In genomic region chr2:174603321-174603720, GRCm38 (mm10) we compare ENCODE assay signal across 25 mouse cellular contexts. TPM values are rescaled to one million over a fixed set of nuclear protein-coding genes. Genes with fewer than 3 reads are reported as not detected.
DNase-seq lines count a peak whose midpoint lies in the region; ATAC-seq and TF ChIP-seq lines count a peak whose summit lies in the region.
"Had no signal": no experiment of that assay in that cellular context is flagged by ENCODE, and none has a peak within 500 bp of the region (broad histone marks: within the 10 kb centered on the region; RNA-seq: fewer than 3 reads in every experiment).

No protein-coding gene starts in this region.

- no peak overlapping the region for H3K9ac ChIP-seq in heart, postnatal 0 days (replicated peaks; ENCODE audit: low read depth, low read length)
- H3K9ac ChIP-seq: embryonic facial prominence, embryonic 12.5 days; forebrain, embryonic 12.5 days had no signal

- H3K27me3 ChIP-seq in heart, postnatal 0 days (ENCODE audit: control insufficient read depth, insufficient read depth, low read length) = no peaks in the 10 kb centered on the region
- H3K27me3 ChIP-seq in spleen, adult 2 months (ENCODE audit: control insufficient read depth, insufficient read depth, low read length) = no peaks in the 10 kb centered on the region
- H3K27me3 ChIP-seq in small intestine, adult 2 months (ENCODE audit: control insufficient read depth, insufficient read depth, low read length) = no peaks in the 10 kb centered on the region
- H3K27me3 ChIP-seq: embryonic facial prominence, embryonic 12.5 days; forebrain, embryonic 12.5 days had no signal

- no peak for ATAC-seq in heart, postnatal 0 days (ENCODE audit: insufficient read depth, low read depth)
- ATAC-seq: hindbrain, embryonic 16.5 days; lung, postnatal 0 days; midbrain, embryonic 16.5 days had no signal

- DNase-seq in heart, postnatal 0 days (ENCODE audit: low spot score) = no peak
- DNase-seq in heart, postnatal 25 days (ENCODE audit: low spot score) = no peak
- no peak for DNase-seq in spleen, adult 2 months (ENCODE audit: low read depth in 1 of 2, low spot score in 2 of 2)
- DNase-seq in spleen, postnatal 36 days (ENCODE audit: low spot score in 2 of 2) = no peak
- DNase-seq in gastrocnemius, adult 18-20 months (ENCODE audit: low spot score) = no peak
- DNase-seq: adrenal gland, adult 8-10 months; B cell, adult 2 months; cerebellum, adult 2 months; cerebellum, postnatal 25 days; kidney, adult 11 months; spleen, adult 18-20 months had no signal

- no peak for TF ChIP-seq POLR2A in spleen, adult 2 months (IDR thresholded peaks at IDR 0.05; ENCODE audit: low read depth, low read length)
- no peak for TF ChIP-seq POLR2A in small intestine, adult 2 months (IDR thresholded peaks at IDR 0.05; ENCODE audit: low read depth, low read length)

- no peak for TF ChIP-seq CTCF in heart, postnatal 0 days (IDR thresholded peaks at IDR 0.05; ENCODE audit: low read depth)
- TF ChIP-seq CTCF in spleen, adult 2 months (IDR thresholded peaks at IDR 0.05; ENCODE audit: extremely low read depth, insufficient read depth, insufficient read length, insufficient replicate concordance) = no peak
- no peak for TF ChIP-seq CTCF in small intestine, adult 2 months (IDR thresholded peaks at IDR 0.05; ENCODE audit: extremely low read depth, insufficient read length, insufficient replicate concordance, low read depth, low read length)

- no peak for TF ChIP-seq EP300 in heart, postnatal 0 days (IDR thresholded peaks at IDR 0.05; ENCODE audit: low read depth)

- no peak overlapping the region for H3K4me3 ChIP-seq in heart, postnatal 0 days (ENCODE audit: low read depth, low read length)
- no peak overlapping the region for H3K4me3 ChIP-seq in spleen, adult 2 months (ENCODE audit: extremely low read depth, insufficient read depth, insufficient read length)
- H3K4me3 ChIP-seq in brown adipose tissue, adult 24 weeks (ENCODE audit: insufficient read depth, low read depth, low read length) = no peak overlapping the region
- no peak overlapping the region for H3K4me3 ChIP-seq in small intestine, adult 2 months (ENCODE audit: low read depth, low read length)
- H3K4me3 ChIP-seq: embryonic facial prominence, embryonic 12.5 days; erythroblast, embryonic 14.5 days; forebrain, embryonic 12.5 days; hindbrain, embryonic 10.5 days; midbrain, embryonic 10.5 days; myocyte had no signal

- H3K4me2 ChIP-seq in heart, postnatal 0 days (ENCODE audit: low read depth, low read length) = no peak overlapping the region
- H3K4me2 ChIP-seq: embryonic facial prominence, embryonic 12.5 days; forebrain, embryonic 12.5 days; heart, embryonic 11.5 days had no signal

- H3K9me3 ChIP-seq in heart, postnatal 0 days (replicated peaks; ENCODE audit: control insufficient read depth, low read length) = no peaks in the 10 kb centered on the region
- H3K9me3 ChIP-seq: embryonic facial prominence, embryonic 12.5 days; forebrain, embryonic 12.5 days; hindbrain, embryonic 10.5 days; midbrain, embryonic 10.5 days had no signal

- peak overlapping the region; percentile 86; the same call in 1 of the 2 replicates for H3K27ac ChIP-seq in heart, postnatal 0 days (ENCODE audit: low read depth)
- peak overlapping the region; percentile 65 for H3K27ac ChIP-seq in spleen, adult 2 months (ENCODE audit: insufficient read depth, low read length)
- peak overlapping the region; percentile 94 for H3K27ac ChIP-seq in brown adipose tissue, adult 24 weeks (replicated peaks; ENCODE audit: low read depth, low read length)
- peak overlapping the region; percentile 13; the same call in 1 of the 2 replicates for H3K27ac ChIP-seq in small intestine, adult 2 months (ENCODE audit: insufficient read depth, low read depth, low read length)
- H3K27ac ChIP-seq: embryonic facial prominence, embryonic 12.5 days; forebrain, embryonic 12.5 days; hindbrain, embryonic 10.5 days; kidney, postnatal 0 days; midbrain, embryonic 10.5 days had no signal

- 85% methylated on average over 7 of the region's 7 CpGs for WGBS in heart, postnatal 0 days
- 88% methylated on average over 7 of the region's 7 CpGs for WGBS in spleen, adult 2 months
- WGBS in small intestine, adult 2 months = 76% methylated on average over 7 of the region's 7 CpGs

- H3K36me3 ChIP-seq in heart, postnatal 0 days (replicated peaks; ENCODE audit: control insufficient read depth, insufficient read depth, low read length) = no peaks in the 10 kb centered on the region
- H3K36me3 ChIP-seq in spleen, adult 2 months (ENCODE audit: control insufficient read depth, insufficient read depth, low read length) = peaks cover 3% of the 10 kb centered on the region; the same call in 1 of the 2 replicates
- no peaks in the 10 kb centered on the region for H3K36me3 ChIP-seq in small intestine, adult 2 months (ENCODE audit: control insufficient read depth, insufficient read depth, low read length)
- H3K36me3 ChIP-seq: embryonic facial prominence, embryonic 12.5 days; forebrain, embryonic 12.5 days; hindbrain, embryonic 10.5 days; midbrain, embryonic 10.5 days had no signal

- H3K4me1 ChIP-seq in heart, postnatal 0 days (ENCODE audit: control insufficient read depth, insufficient read depth) = peaks cover 4% of the 10 kb centered on the region
- H3K4me1 ChIP-seq in spleen, adult 2 months (ENCODE audit: control insufficient read depth, insufficient read depth, insufficient read length) = peaks cover 39% of the 10 kb centered on the region; the same call in 1 of the 2 replicates
- H3K4me1 ChIP-seq in brown adipose tissue, adult 24 weeks (ENCODE audit: control insufficient read depth, insufficient read depth, insufficient read length, low read length) = peaks cover 21% of the 10 kb centered on the region
- H3K4me1 ChIP-seq in small intestine, adult 2 months (ENCODE audit: control insufficient read depth, insufficient read depth, insufficient read length, low read length) = no peaks in the 10 kb centered on the region; the same call in 1 of the 2 replicates
- H3K4me1 ChIP-seq: forebrain, embryonic 12.5 days; midbrain, embryonic 10.5 days had no signal

- intact Hi-C loops in heart, postnatal 25 days (cut with DNase I) = loop anchor here (2.0 to 5.0 kb wide), 2 partner anchors 33 to 69 kb away; no protein-coding TSS in a partner anchor

RNA-seq across cellular contexts. Expression of gene Zfp831, which starts 40.0 kb away (rescaled TPM):
- 0.19 TPM in 1 of 2 replicates, not detected in the other for total RNA-seq in heart, postnatal 0 days (2014; rRNA removed; ENCODE audit: low replicate concordance)
- polyA plus RNA-seq in heart, postnatal 0 days (2015; fragmentation: Nextera tagmentation; extraction: Ambion mirVana) = 0.01 TPM in 2 replicates
- total RNA-seq in heart, postnatal 25 days (2021) = under 1 TPM; 0.08 TPM
- polyA plus RNA-seq in spleen, adult 2 months (2012; rRNA removed) = 6.7 and 6.9 TPM in 2 replicates
- not detected in 2 replicates for polyA plus RNA-seq in brown adipose tissue, adult 24 weeks (2012; ENCODE audit: insufficient read depth, insufficient read length, missing spikeins)
- polyA plus RNA-seq in small intestine, adult 2 months (2012; rRNA removed) = 0.20 and 0.41 TPM in 2 replicates
- total RNA-seq in gastrocnemius, adult 18-20 months (2021) = under 1 TPM; 0.02 TPM
- polyA plus RNA-seq: embryonic facial prominence, embryonic 12.5 days; erythroblast, embryonic 14.5 days; forebrain, embryonic 12.5 days; heart, embryonic 11.5 days; hindbrain, embryonic 10.5 days; hindbrain, embryonic 16.5 days; kidney, postnatal 0 days; lung, postnatal 0 days; midbrain, embryonic 10.5 days; midbrain, embryonic 16.5 days; myocyte; neural tube, embryonic 14.5 days had no signal

Comparison
In these comparisons a context has a peak if more than half of its experiments do, and no peak if none do; other contexts are left out.
1. H3K27ac ChIP-seq: peak in every context shown above with its lines; median percentile 94 in brown adipose tissue, adult 24 weeks; 86 in heart, postnatal 0 days; 65 in spleen, adult 2 months; 13 in small intestine, adult 2 months.